Mouse (Mus musculus): ENCODE measurements around the gene Ehd3. TPM values are rescaled to one million over a fixed set of nuclear protein-coding genes. Genes with fewer than 3 reads are reported as not detected.
"Not testable (repeated sequence)": the region's sequence is repeated elsewhere in the genome, so short reads cannot be mapped to it uniquely, and the experiment has no call there.

The Ehd3 gene
- polyA plus RNA-seq, 1 experiment from 2014 or later, result 7.0 TPM

DNA sequence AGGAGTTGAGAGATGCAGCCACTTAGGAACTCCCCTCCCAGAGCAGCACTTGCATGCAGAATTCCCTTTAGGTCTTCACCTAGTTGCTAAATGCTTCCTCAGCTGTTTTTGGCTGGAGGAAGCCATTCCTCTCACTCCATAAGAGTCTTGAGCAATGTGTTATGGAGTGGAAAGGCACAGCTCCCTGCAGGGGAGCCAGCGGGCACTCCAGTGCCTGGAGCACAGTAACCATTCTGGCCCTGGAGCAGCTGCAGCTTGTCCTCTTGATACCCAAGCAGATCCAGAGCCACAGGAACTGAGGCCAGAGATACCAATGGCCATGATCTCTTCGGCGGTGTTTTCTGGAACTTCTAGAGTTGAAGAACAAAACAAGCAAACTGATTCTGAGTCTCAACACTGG is 32.7 kb downstream of the Ehd3 start:
- 96% methylated on average over 3 of the region's 3 CpGs for WGBS
- no peaks in the 10 kb centered on the region for H3K27me3 ChIP-seq (ENCODE audit: control insufficient read depth, insufficient read depth, low read length)
- H3K9me3 ChIP-seq (ENCODE audit: control insufficient read depth, low read length), result no peaks in the 10 kb centered on the region
- H3K36me3 ChIP-seq (ENCODE audit: control insufficient read depth, insufficient read depth, low read length), result no peaks in the 10 kb centered on the region
- no peak overlapping the region for H3K4me2 ChIP-seq (replicated peaks; ENCODE audit: low read depth, low read length)
- H3K27ac ChIP-seq (ENCODE audit: low read depth, low read length), result no peak overlapping the region
- no peaks in the 10 kb centered on the region for H3K4me1 ChIP-seq (replicated peaks; ENCODE audit: control insufficient read depth, insufficient read depth, low read length)
- DNase-seq (ENCODE audit: low spot score), result no peak
- H3K4me3 ChIP-seq (ENCODE audit: low read depth, low read length), result no peak overlapping the region
- H3K9ac ChIP-seq (ENCODE audit: low read depth, low read length), result no peak overlapping the region
- ATAC-seq (ENCODE audit: low FRiP score), result no peak

DNA sequence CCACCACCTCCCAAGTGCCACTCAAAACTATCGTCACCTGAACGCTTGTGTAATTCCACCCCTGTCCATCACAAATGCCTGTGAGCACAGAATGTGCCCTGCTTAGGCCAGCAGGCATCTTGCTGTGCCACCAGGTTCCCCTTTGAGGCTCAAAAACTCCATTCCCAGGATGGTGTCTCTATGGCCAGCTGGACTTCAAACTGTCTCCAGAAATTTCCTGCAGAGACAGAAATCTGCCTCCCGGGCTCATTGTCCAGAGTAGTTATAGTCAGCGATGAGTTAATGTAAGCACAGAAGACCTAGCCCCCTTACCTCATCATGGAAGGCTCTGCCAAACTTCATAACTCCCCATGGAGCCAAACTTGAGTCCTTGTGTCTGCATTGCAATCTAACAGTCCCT is 33.3 kb downstream of the Ehd3 start:
- Histone ChIP-seq H3K4me1 (replicated peaks; ENCODE audit: control insufficient read depth, insufficient read depth, low read length) (no peaks in the 10 kb centered on the region), H3K9ac (ENCODE audit: low read depth, low read length) (no peak overlapping the region), H3K9me3 (ENCODE audit: control insufficient read depth, low read length) (no peaks in the 10 kb centered on the region), H3K27ac (ENCODE audit: low read depth, low read length) (no peak overlapping the region), H3K36me3 (ENCODE audit: control insufficient read depth, insufficient read depth, low read length) (no peaks in the 10 kb centered on the region), H3K4me3 (ENCODE audit: low read depth, low read length) (no peak overlapping the region), H3K27me3 (ENCODE audit: control insufficient read depth, insufficient read depth, low read length) (no peaks in the 10 kb centered on the region), H3K4me2 (replicated peaks; ENCODE audit: low read depth, low read length) (no peak overlapping the region)
- WGBS, result 83% methylated on average over 4 of the region's 4 CpGs
- DNase-seq (ENCODE audit: low spot score) (no peak), ATAC-seq (ENCODE audit: low FRiP score) (no peak)

DNA sequence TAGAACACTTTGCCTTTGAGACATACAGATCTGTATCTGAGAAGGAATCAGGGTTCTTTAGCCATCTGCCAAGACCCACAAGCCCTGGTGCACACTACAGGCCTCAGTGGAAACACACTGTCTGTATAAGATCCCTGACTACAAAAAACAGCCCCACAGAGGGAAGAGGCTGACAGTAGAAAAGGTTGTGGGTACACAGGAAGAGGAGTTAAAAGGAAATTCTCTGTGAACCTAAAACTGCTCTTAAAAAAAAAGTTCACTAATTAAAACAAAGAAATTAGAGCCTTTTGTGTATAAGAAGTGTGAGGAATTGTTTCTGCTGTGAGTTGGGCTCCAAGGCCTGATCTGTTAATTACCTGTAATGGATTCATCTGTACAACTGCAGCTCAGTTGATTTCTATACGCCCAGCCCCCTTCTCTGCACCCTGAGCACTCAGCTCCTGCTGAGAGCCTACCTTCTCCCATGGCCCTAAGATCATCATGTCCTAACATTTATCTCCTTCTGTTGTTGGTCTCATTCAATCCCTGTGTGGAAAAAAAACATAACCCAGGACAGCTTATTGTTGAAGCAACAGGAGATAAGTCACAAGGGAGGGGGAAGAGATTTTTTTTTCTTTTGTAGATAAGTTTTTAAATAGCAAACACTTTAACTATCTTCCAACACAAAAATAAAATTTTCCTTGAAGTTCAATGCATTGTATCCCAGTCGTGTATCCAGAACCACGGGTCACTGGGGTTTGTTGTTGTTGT is 35.3 kb downstream of the Ehd3 start:
- Histone ChIP-seq H3K4me3 (ENCODE audit: low read depth, low read length) (no peak overlapping the region), H3K4me2 (replicated peaks; ENCODE audit: low read depth, low read length) (no peak overlapping the region), H3K36me3 (ENCODE audit: control insufficient read depth, insufficient read depth, low read length) (no peaks in the 10 kb centered on the region), H3K9ac (ENCODE audit: low read depth, low read length) (no peak overlapping the region), H3K4me1 (replicated peaks; ENCODE audit: control insufficient read depth, insufficient read depth, low read length) (no peaks in the 10 kb centered on the region), H3K9me3 (ENCODE audit: control insufficient read depth, low read length) (no peaks in the 10 kb centered on the region), H3K27ac (ENCODE audit: low read depth, low read length) (no peak overlapping the region), H3K27me3 (ENCODE audit: control insufficient read depth, insufficient read depth, low read length) (no peaks in the 10 kb centered on the region)
- ATAC-seq (ENCODE audit: low FRiP score) (no peak), DNase-seq (ENCODE audit: low spot score) (no peak)
- 68% methylated on average over 3 of the region's 3 CpGs for WGBS

DNA sequence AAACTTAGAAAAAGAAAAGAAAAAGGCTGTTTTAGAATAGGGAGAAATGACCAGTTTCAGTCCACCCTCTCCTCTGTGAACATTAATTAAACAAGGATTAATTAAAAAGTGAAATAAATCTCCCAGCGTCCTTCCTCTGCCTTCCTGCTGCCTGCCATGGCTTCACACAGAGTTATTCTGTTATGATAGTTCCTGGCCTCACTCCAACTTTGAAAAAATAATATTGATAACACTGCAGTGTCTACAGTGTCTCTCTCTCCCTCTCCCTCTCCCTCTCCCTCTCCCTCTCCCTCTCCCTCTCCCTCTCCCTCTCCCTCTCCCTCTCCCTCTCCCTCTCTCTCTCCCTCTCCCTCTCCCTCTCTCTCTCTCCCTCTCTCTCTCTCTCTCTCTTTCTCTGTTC is 35.9 kb downstream of the Ehd3 start:
- not testable (repeated sequence) for H3K27me3 ChIP-seq (ENCODE audit: control insufficient read depth, insufficient read depth, low read length); ATAC-seq (ENCODE audit: low FRiP score); H3K27ac ChIP-seq (ENCODE audit: low read depth, low read length); H3K4me1 ChIP-seq (replicated peaks; ENCODE audit: control insufficient read depth, insufficient read depth, low read length); H3K4me2 ChIP-seq (replicated peaks; ENCODE audit: low read depth, low read length); H3K4me3 ChIP-seq (ENCODE audit: low read depth, low read length); H3K9me3 ChIP-seq (ENCODE audit: control insufficient read depth, low read length); H3K36me3 ChIP-seq (ENCODE audit: control insufficient read depth, insufficient read depth, low read length); DNase-seq (ENCODE audit: low spot score); H3K9ac ChIP-seq (ENCODE audit: low read depth, low read length)
- 74% methylated on average over 1 of the region's 1 CpGs for WGBS

DNA sequence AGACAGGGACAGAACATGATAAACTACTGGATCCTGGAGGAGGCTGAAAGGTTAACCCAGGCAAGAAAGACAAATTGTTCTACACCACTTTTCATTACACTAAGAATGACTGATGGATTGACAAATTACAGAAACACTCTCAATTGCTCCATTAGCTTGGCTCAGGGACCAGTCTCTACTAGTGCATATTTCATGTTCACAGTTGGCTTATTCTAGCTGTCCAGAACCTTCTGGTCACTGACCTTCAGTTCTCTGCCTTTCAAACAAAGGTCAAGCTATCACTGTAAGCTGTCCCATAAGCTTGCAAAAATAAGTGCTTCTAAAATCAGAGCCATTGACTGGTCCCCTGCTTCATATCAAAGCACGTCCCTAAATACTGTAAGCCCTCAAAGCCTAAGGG is 39.0 kb downstream of the Ehd3 start:
- H3K4me1 ChIP-seq (replicated peaks; ENCODE audit: control insufficient read depth, insufficient read depth, low read length), result no peaks in the 10 kb centered on the region
- no peak for DNase-seq (ENCODE audit: low spot score)
- 91% methylated on average over 1 of the region's 1 CpGs for WGBS
- no peak overlapping the region for H3K27ac ChIP-seq (ENCODE audit: low read depth, low read length)
- ATAC-seq (ENCODE audit: low FRiP score), result no peak
- H3K36me3 ChIP-seq (ENCODE audit: control insufficient read depth, insufficient read depth, low read length), result no peaks in the 10 kb centered on the region
- no peaks in the 10 kb centered on the region for H3K9me3 ChIP-seq (ENCODE audit: control insufficient read depth, low read length)
- no peak overlapping the region for H3K4me3 ChIP-seq (ENCODE audit: low read depth, low read length)
- H3K9ac ChIP-seq (ENCODE audit: low read depth, low read length), result no peak overlapping the region
- H3K4me2 ChIP-seq (replicated peaks; ENCODE audit: low read depth, low read length), result no peak overlapping the region
- no peaks in the 10 kb centered on the region for H3K27me3 ChIP-seq (ENCODE audit: control insufficient read depth, insufficient read depth, low read length)

DNA sequence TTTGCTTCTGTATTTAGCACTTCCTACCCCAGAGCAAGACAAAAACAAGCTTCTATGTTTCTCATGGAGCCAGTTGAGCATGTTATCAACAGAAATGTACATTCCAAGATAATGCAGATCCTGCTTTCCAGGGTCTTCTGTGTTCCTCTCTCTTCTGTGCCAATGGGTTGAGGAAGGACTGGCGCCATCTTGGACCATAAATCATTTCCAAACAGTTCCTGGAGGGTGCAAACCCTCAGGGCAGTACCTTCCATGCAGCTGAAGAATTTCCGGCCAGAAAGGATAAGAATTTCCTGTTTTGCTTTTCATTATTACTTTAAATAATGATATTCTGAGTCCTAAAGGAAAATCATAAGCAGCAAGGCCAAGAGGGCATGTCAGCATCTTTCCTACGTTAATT is 41.7 kb downstream of the Ehd3 start:
- H3K9me3 ChIP-seq (ENCODE audit: control insufficient read depth, low read length), result no peaks in the 10 kb centered on the region
- H3K27ac ChIP-seq (ENCODE audit: low read depth, low read length), result no peak overlapping the region
- ATAC-seq (ENCODE audit: low FRiP score) (no peak), DNase-seq (ENCODE audit: low spot score) (no peak)
- no peaks in the 10 kb centered on the region for H3K4me1 ChIP-seq (replicated peaks; ENCODE audit: control insufficient read depth, insufficient read depth, low read length)
- no peaks in the 10 kb centered on the region for H3K27me3 ChIP-seq (ENCODE audit: control insufficient read depth, insufficient read depth, low read length)
- no peak overlapping the region for H3K4me3 ChIP-seq (ENCODE audit: low read depth, low read length)
- H3K4me2 ChIP-seq (replicated peaks; ENCODE audit: low read depth, low read length), result no peak overlapping the region
- no peaks in the 10 kb centered on the region for H3K36me3 ChIP-seq (ENCODE audit: control insufficient read depth, insufficient read depth, low read length)
- WGBS, result 79% methylated on average over 3 of the region's 3 CpGs
- no peak overlapping the region for H3K9ac ChIP-seq (ENCODE audit: low read depth, low read length)

DNA sequence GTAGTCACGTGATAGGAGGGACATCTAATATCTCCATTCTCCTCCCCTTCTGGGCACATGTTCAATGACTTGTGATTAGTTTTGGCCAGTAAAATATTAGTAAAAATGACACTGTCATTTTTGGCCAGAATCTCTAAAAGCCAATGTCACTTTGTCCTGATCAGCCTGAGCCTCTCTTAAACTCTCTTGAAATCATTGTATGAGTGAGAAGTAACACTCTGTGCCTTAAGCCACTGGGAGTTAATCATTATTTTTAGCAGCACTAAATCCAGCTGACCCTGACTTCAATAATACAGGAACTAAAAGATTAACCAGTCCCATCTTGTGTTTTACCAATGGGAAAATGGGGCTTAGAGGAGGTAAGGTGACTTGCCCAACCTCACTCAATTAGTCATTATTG is 43.5 kb downstream of the Ehd3 start:
- H3K27me3 ChIP-seq (ENCODE audit: control insufficient read depth, insufficient read depth, low read length), result no peaks in the 10 kb centered on the region
- H3K9me3 ChIP-seq (ENCODE audit: control insufficient read depth, low read length), result no peaks in the 10 kb centered on the region
- no peaks in the 10 kb centered on the region for H3K36me3 ChIP-seq (ENCODE audit: control insufficient read depth, insufficient read depth, low read length)
- 93% methylated on average over 1 of the region's 1 CpGs for WGBS
- no peak overlapping the region for H3K4me2 ChIP-seq (replicated peaks; ENCODE audit: low read depth, low read length)
- H3K27ac ChIP-seq (ENCODE audit: low read depth, low read length), result no peak overlapping the region
- DNase-seq (ENCODE audit: low spot score), result no peak
- H3K9ac ChIP-seq (ENCODE audit: low read depth, low read length), result no peak overlapping the region
- no peak overlapping the region for H3K4me3 ChIP-seq (ENCODE audit: low read depth, low read length)
- ATAC-seq (ENCODE audit: low FRiP score), result no peak
- no peaks in the 10 kb centered on the region for H3K4me1 ChIP-seq (replicated peaks; ENCODE audit: control insufficient read depth, insufficient read depth, low read length)

DNA sequence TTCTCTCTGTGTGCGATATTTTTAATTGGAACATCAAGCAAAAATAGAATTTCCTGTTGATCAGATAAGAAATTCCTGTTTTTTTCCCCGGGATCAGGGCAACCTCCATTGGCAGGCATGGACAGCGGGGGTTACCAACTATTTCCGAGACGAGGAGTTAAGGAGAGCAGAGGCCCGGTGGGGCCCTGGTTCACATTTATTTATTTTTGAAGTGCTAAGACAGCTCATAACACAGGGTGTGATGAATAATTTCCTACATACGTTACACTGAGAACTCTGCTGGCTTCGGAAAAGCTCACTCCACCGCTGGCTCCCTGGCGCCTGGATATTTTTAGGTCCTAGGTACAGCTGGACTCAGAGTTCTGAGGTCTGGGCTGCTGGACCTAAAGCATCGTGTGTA is 49.1 kb downstream of the Ehd3 start:
- no peaks in the 10 kb centered on the region for H3K4me1 ChIP-seq (replicated peaks; ENCODE audit: control insufficient read depth, insufficient read depth, low read length)
- no peak overlapping the region for H3K4me2 ChIP-seq (replicated peaks; ENCODE audit: low read depth, low read length)
- ATAC-seq (ENCODE audit: low FRiP score) (no peak), DNase-seq (ENCODE audit: low spot score) (no peak)
- H3K4me3 ChIP-seq (ENCODE audit: low read depth, low read length), result no peak overlapping the region
- H3K27ac ChIP-seq (ENCODE audit: low read depth, low read length), result no peak overlapping the region
- no peaks in the 10 kb centered on the region; the same call in 1 of the 2 replicates for H3K9me3 ChIP-seq (ENCODE audit: control insufficient read depth, low read length)
- no peaks in the 10 kb centered on the region for H3K27me3 ChIP-seq (ENCODE audit: control insufficient read depth, insufficient read depth, low read length)
- no peak overlapping the region for H3K9ac ChIP-seq (ENCODE audit: low read depth, low read length)
- 88% methylated on average over 11 of the region's 11 CpGs for WGBS
- H3K36me3 ChIP-seq (ENCODE audit: control insufficient read depth, insufficient read depth, low read length), result no peaks in the 10 kb centered on the region

DNA sequence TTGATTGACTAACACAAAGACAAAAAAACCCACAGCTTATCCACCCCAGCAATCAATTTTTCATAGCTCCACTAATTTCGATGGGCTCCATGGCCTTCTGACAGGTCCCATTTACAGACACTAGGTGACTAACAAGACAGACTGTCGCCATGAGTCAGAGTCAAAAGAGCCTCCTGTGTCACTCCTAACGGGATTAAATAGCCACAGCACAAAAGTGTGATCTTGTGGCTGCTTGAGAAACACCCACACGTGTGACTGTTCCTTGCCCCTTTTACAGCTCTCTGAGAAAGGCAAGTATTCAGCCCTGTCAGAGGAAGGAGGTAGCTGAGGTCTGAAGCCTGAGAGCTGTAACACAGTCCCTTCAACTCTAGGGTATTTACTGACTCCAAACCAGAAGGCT is 49.8 kb downstream of the Ehd3 start:
- no peaks in the 10 kb centered on the region; the same call in 1 of the 2 replicates for H3K9me3 ChIP-seq (ENCODE audit: control insufficient read depth, low read length)
- no peaks in the 10 kb centered on the region for H3K4me1 ChIP-seq (replicated peaks; ENCODE audit: control insufficient read depth, insufficient read depth, low read length)
- DNase-seq (ENCODE audit: low spot score) (no peak), ATAC-seq (ENCODE audit: low FRiP score) (no peak)
- 76% methylated on average over 4 of the region's 4 CpGs for WGBS
- H3K9ac ChIP-seq (ENCODE audit: low read depth, low read length), result no peak overlapping the region
- no peak overlapping the region for H3K27ac ChIP-seq (ENCODE audit: low read depth, low read length)
- H3K36me3 ChIP-seq (ENCODE audit: control insufficient read depth, insufficient read depth, low read length), result no peaks in the 10 kb centered on the region
- no peak overlapping the region for H3K4me2 ChIP-seq (replicated peaks; ENCODE audit: low read depth, low read length)
- no peak overlapping the region for H3K4me3 ChIP-seq (ENCODE audit: low read depth, low read length)
- no peaks in the 10 kb centered on the region for H3K27me3 ChIP-seq (ENCODE audit: control insufficient read depth, insufficient read depth, low read length)

Data from hindbrain, embryonic 11.5 days (tissue).